Mouse (Mus musculus) myocyte (in vitro differentiated cells): ENCODE measurements around the gene P3h2. TPM values are rescaled to one million over a fixed set of nuclear protein-coding genes. Genes with fewer than 3 reads are reported as not detected.
A peak's percentile ranks its signal among the peaks of the same experiment; 100 is the strongest.

Experiments used
- H3K27me3 ChIP-seq: one replicate; pipeline ENCODE4 v1.6.1; 2011; ENCODE audit not compliant: control insufficient read depth, insufficient read depth, insufficient read length
- H3K36me3 ChIP-seq: one replicate; pipeline ENCODE4 v1.6.1; 2011; ENCODE audit not compliant: control insufficient read depth, insufficient read depth
- H3K4me2 ChIP-seq: one replicate; pipeline ENCODE4 v1.6.1; 2011; ENCODE audit warnings: low read depth, control low read depth
- H3K4me3 ChIP-seq: one replicate; pipeline ENCODE4 v1.5.1; 2011; ENCODE audit warnings: mild to moderate bottlenecking, control low read depth, moderate library complexity
- H3K79me2 ChIP-seq: one replicate; pipeline ENCODE4 v1.6.1; 2011; ENCODE audit not compliant: control insufficient read depth, insufficient read depth
- H3ac ChIP-seq: one replicate; pipeline ENCODE4 v1.6.1; 2011; ENCODE audit not compliant: control insufficient read depth, insufficient read length
- CEBPB ChIP-seq: IDR thresholded peaks from 2 replicates; pipeline ENCODE4 v1.6.1; 2011; ENCODE audit warnings: mild to moderate bottlenecking, moderate library complexity; ENCODE audit not compliant: poor library complexity, insufficient read depth, severe bottlenecking
- E2F4 ChIP-seq: IDR thresholded peaks from one replicate; pipeline ENCODE4 v1.6.1; 2011; ENCODE audit warnings: mild to moderate bottlenecking, control low read depth, moderate library complexity; ENCODE audit not compliant: insufficient read depth
- MAX ChIP-seq: IDR thresholded peaks from one replicate; pipeline ENCODE4 v1.6.1; 2011; ENCODE audit warnings: low read depth, mild to moderate bottlenecking, control low read depth
- MYOD1 ChIP-seq, 3 experiments: IDR thresholded peaks; one replicate each; pipeline ENCODE4 v1.6.1; 2011; ENCODE audit warnings: control low read depth in 2 of 3, low read depth in 2 of 3, mild to moderate bottlenecking in 2 of 3, moderate library complexity in 1 of 3; ENCODE audit not compliant: insufficient read length in 2 of 3, control insufficient read depth in 1 of 3
- MYOG ChIP-seq, 3 experiments: IDR thresholded peaks; one replicate each; pipeline ENCODE4 v1.6.1; 2011; ENCODE audit warnings: control low read depth in 2 of 3, low read depth in 2 of 3, mild to moderate bottlenecking in 2 of 3; ENCODE audit not compliant: insufficient read length in 2 of 3, control insufficient read depth in 1 of 3, insufficient read depth in 1 of 3
- POLR2A ChIP-seq: IDR thresholded peaks from one replicate; pipeline ENCODE4 v1.6.1; 2011; ENCODE audit warnings: low read depth, mild to moderate bottlenecking, control low read depth, moderate library complexity; ENCODE audit not compliant: insufficient read length
- POLR2AphosphoS2 ChIP-seq: IDR thresholded peaks from one replicate; pipeline ENCODE4 v1.6.1; 2011; ENCODE audit warnings: low read depth, control low read depth; ENCODE audit not compliant: insufficient read length
- REST ChIP-seq: IDR thresholded peaks from one replicate; pipeline ENCODE4 v1.6.1; 2011; ENCODE audit warnings: mild to moderate bottlenecking, control low read depth, moderate library complexity; ENCODE audit not compliant: insufficient read depth, insufficient read length
- SRF ChIP-seq: IDR thresholded peaks from one replicate; pipeline ENCODE4 v1.6.1; 2011; ENCODE audit warnings: low read depth; ENCODE audit not compliant: control insufficient read depth, insufficient read length
- TCF12 ChIP-seq: IDR thresholded peaks from one replicate; pipeline ENCODE4 v1.6.1; 2011; ENCODE audit warnings: mild to moderate bottlenecking, control low read depth; ENCODE audit not compliant: poor library complexity, insufficient read depth, severe bottlenecking
- TCF3 ChIP-seq: IDR thresholded peaks from one replicate; pipeline ENCODE4 v1.6.1; 2011; ENCODE audit warnings: low read depth, control low read depth; ENCODE audit not compliant: insufficient read length
- USF1 ChIP-seq: IDR thresholded peaks from one replicate; pipeline ENCODE4 v1.6.1; 2011; ENCODE audit warnings: low read depth, mild to moderate bottlenecking, control low read depth, moderate library complexity
- polyA plus RNA-seq: library from polyadenylated mRNA; unstranded; fragments of >200 nt; fragmentation: generic; extraction: Trizol; gene quantifications from one replicate; pipeline ENCODE4 v1.2.1, GENCODE M21; 2012; ENCODE audit warnings: missing spikeins

P3h2 gene
- polyA plus RNA-seq, 1 experiment: 0.88 TPM

DNA sequence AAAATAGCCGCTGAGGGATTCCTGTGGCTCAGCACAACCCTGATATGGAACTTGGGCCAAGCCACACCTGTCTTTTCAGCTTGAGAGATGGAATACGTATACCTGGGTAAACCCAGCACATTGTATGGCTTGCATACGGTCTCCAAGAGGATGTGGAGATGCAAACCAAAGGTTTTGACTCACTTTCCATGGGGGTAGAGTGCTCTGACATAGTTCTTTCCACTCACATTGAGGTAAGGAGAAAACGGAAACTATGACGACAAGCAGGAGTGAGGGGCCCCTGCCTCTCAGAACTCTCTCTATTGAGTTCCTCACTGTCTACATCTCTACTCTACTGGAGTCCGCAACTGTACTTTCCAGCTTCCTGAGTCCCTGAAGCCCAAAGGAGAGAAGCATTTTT lies 135.4 kb downstream of the P3h2 start:
- TF ChIP-seq TCF3 (no peak), POLR2A (no peak), SRF (no peak), POLR2AphosphoS2 (no peak), MAX (no peak), E2F4 (no peak), REST (no peak), CEBPB (no peak), MYOG (IDR thresholded peaks at IDR 0.05; ENCODE audit: control insufficient read depth in 1 of 3, insufficient read depth in 1 of 3, insufficient read length in 2 of 3, low read depth in 2 of 3) (no peak), TCF12 (no peak)
- no peak overlapping the region for H3ac ChIP-seq
- no peaks in the 10 kb centered on the region for H3K79me2 ChIP-seq
- no peak overlapping the region for H3K4me2 ChIP-seq
- no peaks in the 10 kb centered on the region for H3K27me3 ChIP-seq
- no peak overlapping the region for H3K4me3 ChIP-seq
- no peaks in the 10 kb centered on the region for H3K36me3 ChIP-seq

DNA sequence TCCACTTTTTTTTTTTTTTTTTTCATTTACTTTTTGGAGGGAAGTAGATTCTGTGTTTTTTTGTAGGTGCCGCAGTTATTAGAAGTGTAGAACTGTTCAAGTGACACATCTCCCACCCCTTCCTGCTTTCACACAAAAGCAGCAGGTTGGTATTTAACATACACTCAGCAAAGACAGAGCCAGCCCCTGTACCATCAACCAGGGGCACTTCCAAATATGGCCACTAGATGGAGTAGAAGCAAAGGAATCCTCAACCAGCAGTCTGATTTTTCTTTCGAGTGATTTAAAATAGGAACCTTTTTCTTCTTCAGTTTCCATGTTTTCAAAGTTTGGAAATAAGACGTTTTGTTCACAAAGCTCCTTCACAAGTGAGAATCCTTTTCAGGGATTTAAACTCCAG lies 138.3 kb downstream of the P3h2 start:
- Histone ChIP-seq H3ac (no peak overlapping the region), H3K27me3 (no peaks in the 10 kb centered on the region), H3K79me2 (no peaks in the 10 kb centered on the region), H3K4me3 (no peak overlapping the region), H3K4me2 (no peak overlapping the region), H3K36me3 (no peaks in the 10 kb centered on the region)
- TF ChIP-seq POLR2A: no peak
- no peak for TF ChIP-seq USF1
- TF ChIP-seq MYOG (IDR thresholded peaks at IDR 0.05; ENCODE audit: control insufficient read depth in 1 of 3, insufficient read depth in 1 of 3, insufficient read length in 2 of 3, low read depth in 2 of 3): no peak
- no peak for TF ChIP-seq SRF
- TF ChIP-seq CEBPB: no peak
- TF ChIP-seq MAX: no peak
- TF ChIP-seq MYOD1 (IDR thresholded peaks at IDR 0.05; ENCODE audit: control insufficient read depth in 1 of 3, insufficient read length in 2 of 3, low read depth in 2 of 3): no peak
- no peak for TF ChIP-seq TCF12
- no peak for TF ChIP-seq POLR2AphosphoS2
- TF ChIP-seq REST: no peak
- no peak for TF ChIP-seq TCF3

DNA sequence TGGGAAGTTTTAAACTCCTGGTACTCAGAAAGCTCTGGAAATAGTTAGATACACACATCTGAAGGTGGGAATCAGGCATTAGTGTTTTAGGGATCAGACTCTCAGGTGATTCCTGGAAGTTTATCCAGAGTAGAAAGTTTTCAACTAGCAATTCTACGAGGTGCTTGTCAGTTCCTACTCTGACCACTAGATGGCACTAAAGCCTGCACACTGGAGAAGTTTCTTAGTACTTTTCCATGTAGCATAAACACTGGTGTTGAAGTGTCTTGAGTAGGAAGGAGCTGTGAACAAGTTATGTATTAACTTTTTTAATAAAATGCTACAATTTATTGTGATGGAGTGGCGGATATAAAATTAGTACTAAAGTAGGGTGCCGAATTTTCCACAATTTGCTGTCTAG lies 141.7 kb downstream of the P3h2 start:
- H3K27me3 ChIP-seq: no peaks in the 10 kb centered on the region
- H3K36me3 ChIP-seq: no peaks in the 10 kb centered on the region
- no peak overlapping the region for H3ac ChIP-seq
- TF ChIP-seq TCF12 (no peak), TCF3 (no peak)
- H3K4me3 ChIP-seq: no peak overlapping the region
- H3K4me2 ChIP-seq: peak overlapping the region; percentile 14
- H3K79me2 ChIP-seq: no peaks in the 10 kb centered on the region

DNA sequence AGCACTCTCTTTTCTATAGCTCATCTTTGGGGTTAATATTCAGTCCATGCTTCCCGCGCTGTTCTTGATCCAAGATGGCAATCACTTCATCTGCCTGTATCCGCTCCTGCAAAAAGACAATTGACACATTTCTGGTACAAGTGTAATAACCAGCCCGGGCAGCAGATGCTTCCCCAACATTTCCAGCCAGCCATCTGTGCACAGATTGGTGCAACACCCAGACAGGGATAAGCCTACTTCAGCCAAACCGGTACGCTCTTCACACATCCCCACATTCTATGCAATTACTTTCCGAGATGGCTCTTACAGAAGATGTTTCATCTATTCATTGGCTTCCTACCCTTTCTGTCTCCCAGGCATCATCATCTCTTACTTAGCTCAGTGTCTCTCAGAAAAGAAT lies 145.2 kb downstream of the P3h2 start:
- Histone ChIP-seq H3K27me3 (no peaks in the 10 kb centered on the region), H3K79me2 (no peaks in the 10 kb centered on the region), H3ac (no peak overlapping the region), H3K4me2 (no peak overlapping the region), H3K36me3 (no peaks in the 10 kb centered on the region), H3K4me3 (no peak overlapping the region)
- TF ChIP-seq CEBPB (no peak), E2F4 (no peak), TCF3 (no peak), MYOG (IDR thresholded peaks at IDR 0.05; ENCODE audit: control insufficient read depth in 1 of 3, insufficient read depth in 1 of 3, insufficient read length in 2 of 3, low read depth in 2 of 3) (no peak)

DNA sequence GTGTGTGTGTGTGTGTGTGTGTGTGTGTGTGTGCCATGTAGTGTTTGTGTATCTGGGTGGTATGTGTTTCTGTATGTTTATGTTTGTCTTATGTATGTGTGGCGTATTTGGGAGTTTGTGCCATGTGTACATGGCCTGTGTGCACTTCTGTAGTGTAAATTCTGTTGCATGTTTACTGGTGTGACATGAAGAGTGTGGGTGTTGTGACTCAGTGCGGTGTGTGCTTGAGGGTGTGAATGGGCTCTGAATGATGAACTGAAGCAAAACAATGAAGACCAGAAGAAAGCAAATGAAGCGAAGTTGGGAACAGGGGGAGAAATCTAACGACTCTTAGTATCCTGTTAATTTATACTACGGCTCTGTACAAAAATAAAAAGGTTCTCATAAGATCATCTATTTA lies 145.7 kb downstream of the P3h2 start:
- H3K4me3 ChIP-seq: no peak overlapping the region
- H3K79me2 ChIP-seq: no peaks in the 10 kb centered on the region
- TF ChIP-seq MAX (no peak), POLR2AphosphoS2 (no peak), MYOD1 (IDR thresholded peaks at IDR 0.05; ENCODE audit: control insufficient read depth in 1 of 3, insufficient read length in 2 of 3, low read depth in 2 of 3) (no peak), POLR2A (no peak), USF1 (no peak), TCF12 (no peak), CEBPB (no peak), E2F4 (no peak), TCF3 (no peak), MYOG (IDR thresholded peaks at IDR 0.05; ENCODE audit: control insufficient read depth in 1 of 3, insufficient read depth in 1 of 3, insufficient read length in 2 of 3, low read depth in 2 of 3) (no peak), SRF (no peak), REST (no peak)

More for the DNA sequence above, 145.7 kb downstream of the P3h2 start:
- Histone ChIP-seq H3K4me2 (no peak overlapping the region), H3K27me3 (no peaks in the 10 kb centered on the region), H3K36me3 (no peaks in the 10 kb centered on the region), H3ac (no peak overlapping the region)
